Mouse (Mus musculus) heart, postnatal 4 days (tissue): ENCODE data around the gene Ankrd24. TPM values are rescaled to one million over a fixed set of nuclear protein-coding genes. Genes with fewer than 3 reads are reported as not detected.
"Not testable (repeated sequence)": the region's sequence is repeated elsewhere in the genome, so short reads cannot be mapped to it uniquely, and the experiment has no call there.

Source experiments
- DNase-seq: peaks from one replicate; pipeline ENCODE4 v3.0.0; 2021
- total RNA-seq, 2 experiments: library from RNA; stranded (reverse); gene quantifications; 2 replicates each; pipeline ENCODE4 v1.2.3; 2021

Gene Ankrd24
- total RNA-seq, 2 experiments from 2014 or later, result 14.5 to 16.0 TPM

GRCm38 (mm10) chr10:81605974-81606751, 22.2 kb upstream of the Ankrd24 start, which contains the start of gene BC025920:
BC025920 (plus strand) TSS chr10:81606270.
- DNase-seq, result peak; percentile 95

GRCm38 (mm10) chr10:81608308-81608707, 20.0 kb upstream of the Ankrd24 start:
- DNase-seq, result no peak

- DNase-seq, result no peak
Observed at GRCm38 (mm10) chr10:81612779-81613178, 15.6 kb upstream of the Ankrd24 start.

- no peak for DNase-seq
Observed at GRCm38 (mm10) chr10:81615486-81615885, 12.9 kb upstream of the Ankrd24 start.

GRCm38 (mm10) chr10:81619976-81620375, 8.4 kb upstream of the Ankrd24 start:
- DNase-seq, result no peak

- DNase-seq, result no peak
Observed at GRCm38 (mm10) chr10:81620786-81621185, 7.6 kb upstream of the Ankrd24 start.

DNA sequence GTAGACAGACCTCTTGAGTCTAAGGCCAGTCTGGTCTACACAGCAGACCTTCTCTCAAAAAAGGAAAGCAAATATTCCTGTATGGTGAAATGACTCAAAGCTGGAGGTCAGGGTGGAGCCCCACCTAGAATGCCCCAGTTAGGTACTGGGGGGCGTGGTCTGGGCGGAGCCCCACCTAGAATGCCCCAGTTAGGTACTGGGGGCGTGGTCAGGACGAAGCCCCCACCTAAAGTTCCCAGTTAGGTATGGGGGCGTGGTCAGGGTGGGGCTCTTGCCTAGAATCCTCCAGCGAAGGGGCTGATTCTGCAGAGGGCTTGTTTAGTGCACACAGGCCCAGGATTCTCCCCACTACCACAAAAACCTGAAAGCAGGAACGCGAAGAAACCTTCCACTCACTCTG, 4.9 kb upstream of the Ankrd24 start:
- DNase-seq, result no peak

GRCm38 (mm10) chr10:81626101-81626993, 2.0 kb upstream of the Ankrd24 start:
- no peak for DNase-seq

DNA sequence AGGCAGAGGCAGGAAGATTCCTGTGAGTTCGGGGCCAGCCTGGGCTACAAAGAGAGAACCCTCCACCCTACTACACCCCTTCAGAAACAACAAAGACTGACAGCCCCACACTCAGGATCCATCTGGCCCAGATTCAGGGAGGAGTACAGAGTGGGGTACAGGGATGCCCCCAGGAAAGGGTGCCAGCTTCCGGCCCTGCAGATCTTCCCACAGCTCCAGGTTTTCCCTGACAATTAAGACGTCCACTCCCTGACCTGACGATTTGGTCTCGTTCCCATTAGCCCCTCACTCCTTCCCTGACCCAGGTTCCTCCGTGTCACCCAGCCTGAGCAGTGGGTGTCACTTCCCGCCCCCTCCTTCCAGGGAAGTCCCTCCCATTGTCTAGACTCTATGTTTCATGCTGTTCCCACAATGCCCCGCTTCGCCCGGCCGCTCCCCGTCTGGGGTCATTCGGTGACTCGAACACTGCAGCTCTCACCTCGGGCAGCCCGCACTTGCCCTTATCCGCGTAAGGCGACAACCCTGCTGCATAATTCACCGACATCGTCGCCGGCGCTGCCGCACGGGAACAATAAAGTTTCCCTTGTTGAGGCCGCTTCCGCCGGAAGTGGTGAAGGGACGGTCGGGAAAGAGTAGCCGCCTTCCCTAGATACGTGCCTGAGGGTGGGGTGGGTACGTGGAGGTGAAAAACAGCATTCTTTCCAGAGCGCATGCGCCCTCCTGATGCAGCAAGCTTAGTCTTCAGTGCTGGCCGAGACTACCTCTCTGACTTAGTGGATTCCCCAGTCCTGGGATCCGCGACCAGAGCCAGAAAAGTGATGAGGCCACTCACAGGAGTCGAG, 1.1 kb upstream of the Ankrd24 start, which contains the start of gene Sirt6:
Gene Sirt6 (minus strand): TSS at position 804 of the 842 bp plus-strand sequence.
- DNase-seq, result peak; percentile 93

DNA sequence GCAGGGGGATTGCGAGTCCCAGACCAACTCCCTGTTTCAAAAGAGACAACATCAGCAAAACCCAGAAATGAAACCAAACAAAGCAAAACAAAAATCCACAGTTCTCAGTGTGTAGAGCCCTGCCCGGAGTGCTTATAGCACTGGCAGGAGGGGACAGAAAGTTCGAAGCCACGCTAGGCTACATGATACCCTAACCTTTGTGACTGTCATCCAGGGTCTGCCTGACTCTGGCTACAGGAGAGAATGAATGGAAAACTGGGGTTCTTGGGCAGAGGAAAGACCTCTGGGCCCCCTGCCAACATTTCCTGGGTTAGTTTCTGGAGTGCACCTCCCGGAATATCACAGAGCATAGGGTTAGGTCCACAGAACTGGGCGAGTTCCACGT, 512 bp upstream of the Ankrd24 start:
- DNase-seq, result peak; percentile 56

DNA sequence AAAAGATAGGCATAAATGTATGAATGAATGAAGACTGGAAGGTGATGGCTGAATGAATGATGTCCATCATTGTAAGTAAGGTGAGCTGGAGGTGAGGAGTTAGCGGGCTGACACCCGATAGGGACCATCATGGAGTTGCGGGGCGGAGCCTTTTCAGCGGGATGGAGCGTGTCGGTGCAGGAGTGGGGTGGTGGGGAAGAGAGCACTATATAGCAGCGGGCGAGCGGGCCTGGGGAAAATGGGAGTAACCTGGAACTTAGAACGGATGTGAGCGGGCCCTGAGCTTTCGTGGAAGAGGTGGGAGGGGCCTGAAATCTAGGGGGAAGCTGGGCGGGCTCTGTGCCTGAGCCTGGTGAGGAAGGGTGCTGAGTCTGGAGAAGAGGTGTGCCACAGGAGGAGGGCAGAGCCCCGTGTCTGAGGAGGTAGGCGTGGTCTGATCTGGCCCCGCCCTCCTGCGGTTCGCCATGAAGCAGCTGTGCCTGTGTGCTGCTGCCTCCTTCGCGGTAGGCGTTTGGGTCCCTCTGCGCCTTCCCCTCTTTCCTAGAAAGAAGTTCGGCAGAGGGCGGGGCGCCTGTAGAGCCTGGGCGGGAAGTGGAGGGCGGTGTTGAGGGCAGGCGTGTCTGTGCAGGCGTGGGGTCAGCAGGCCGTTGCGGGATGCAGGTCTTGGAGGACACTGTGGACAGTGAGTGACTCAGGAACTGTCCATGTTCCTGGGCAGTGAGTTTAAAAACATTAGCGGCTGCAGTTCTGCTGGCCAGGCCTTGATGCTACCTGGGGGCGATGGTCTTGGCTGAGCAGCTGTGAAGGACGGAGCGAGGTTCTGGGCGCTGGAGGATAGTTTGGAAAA, 5.1 kb downstream of the Ankrd24 start:
- DNase-seq, result peak; percentile 85

- no peak for DNase-seq
Observed at GRCm38 (mm10) chr10:81636338-81636737, 8.0 kb downstream of the Ankrd24 start.

DNA sequence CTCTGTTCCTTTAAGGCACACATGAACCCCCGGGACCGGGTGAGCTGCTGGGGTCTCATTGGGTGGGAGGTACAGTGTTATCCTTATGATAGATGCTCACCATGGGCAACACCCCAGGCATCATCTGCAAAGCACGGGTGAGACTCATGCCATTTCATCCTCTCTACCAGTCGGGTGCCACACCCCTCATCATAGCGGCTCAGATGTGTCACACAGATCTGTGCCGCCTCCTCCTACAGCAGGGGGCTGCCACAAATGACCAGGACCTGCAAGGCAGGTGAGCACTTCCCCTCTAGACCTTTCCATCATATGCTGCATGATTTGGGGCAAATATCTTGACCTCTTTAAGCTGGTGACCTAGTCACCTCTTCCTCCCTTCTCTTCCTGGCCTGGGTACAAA, 9.8 kb downstream of the Ankrd24 start:
- DNase-seq, result no peak

DNA sequence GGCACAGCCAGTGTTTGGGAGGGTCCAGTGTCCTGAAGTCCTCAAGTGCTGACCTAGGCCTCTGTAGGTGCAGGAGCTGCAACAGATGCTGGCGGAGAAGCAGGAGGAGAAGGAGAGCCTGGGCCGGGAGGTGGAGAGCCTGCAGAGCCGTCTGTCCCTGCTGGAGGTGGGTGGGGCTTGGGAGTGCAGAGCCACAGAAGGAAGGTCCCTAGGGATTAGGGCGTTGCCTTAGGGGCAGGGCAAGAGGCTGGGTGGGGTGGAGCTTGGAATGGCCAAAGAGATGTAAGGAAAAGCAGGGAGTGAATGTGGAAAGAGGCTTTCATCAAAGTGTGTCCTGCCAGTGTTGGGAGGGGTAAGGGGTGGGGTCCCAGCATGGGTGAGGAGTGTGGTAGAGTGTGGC, 12.5 kb downstream of the Ankrd24 start:
- not testable (repeated sequence) for DNase-seq

GRCm38 (mm10) chr10:81641566-81641965, 13.2 kb downstream of the Ankrd24 start:
- DNase-seq, result no peak

DNA sequence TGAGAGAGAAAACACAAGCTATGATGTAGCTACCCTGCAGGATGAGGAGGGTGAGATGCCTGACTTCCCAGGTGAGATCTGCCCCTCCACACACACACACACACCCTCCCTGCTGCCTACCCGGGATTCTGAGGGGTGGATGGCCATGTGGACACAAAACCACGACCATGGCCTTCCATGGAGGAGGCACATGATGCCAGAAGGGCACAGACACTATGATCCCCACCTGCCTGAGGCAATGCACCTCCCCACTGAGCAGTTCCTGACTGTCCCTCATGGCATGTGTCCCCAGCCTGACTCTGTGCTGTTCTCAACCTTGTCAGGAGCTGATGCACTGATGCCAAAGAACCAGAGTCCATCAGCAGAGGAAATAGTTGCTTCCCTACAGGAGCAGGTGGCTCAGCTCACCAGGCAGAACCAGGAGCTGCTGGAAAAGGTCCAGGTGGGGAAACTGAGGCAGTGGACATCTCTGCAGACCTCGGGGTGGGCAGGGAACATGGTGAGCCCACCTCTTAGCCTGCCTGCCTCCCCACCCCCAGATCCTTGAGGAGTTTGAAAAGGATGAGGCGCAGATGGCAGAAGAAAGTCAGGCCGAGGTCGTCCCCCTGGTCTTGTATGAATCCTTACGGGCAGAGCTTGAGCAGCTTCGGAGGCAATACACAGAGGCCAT, 13.8 kb downstream of the Ankrd24 start:
- no peak for DNase-seq

DNA sequence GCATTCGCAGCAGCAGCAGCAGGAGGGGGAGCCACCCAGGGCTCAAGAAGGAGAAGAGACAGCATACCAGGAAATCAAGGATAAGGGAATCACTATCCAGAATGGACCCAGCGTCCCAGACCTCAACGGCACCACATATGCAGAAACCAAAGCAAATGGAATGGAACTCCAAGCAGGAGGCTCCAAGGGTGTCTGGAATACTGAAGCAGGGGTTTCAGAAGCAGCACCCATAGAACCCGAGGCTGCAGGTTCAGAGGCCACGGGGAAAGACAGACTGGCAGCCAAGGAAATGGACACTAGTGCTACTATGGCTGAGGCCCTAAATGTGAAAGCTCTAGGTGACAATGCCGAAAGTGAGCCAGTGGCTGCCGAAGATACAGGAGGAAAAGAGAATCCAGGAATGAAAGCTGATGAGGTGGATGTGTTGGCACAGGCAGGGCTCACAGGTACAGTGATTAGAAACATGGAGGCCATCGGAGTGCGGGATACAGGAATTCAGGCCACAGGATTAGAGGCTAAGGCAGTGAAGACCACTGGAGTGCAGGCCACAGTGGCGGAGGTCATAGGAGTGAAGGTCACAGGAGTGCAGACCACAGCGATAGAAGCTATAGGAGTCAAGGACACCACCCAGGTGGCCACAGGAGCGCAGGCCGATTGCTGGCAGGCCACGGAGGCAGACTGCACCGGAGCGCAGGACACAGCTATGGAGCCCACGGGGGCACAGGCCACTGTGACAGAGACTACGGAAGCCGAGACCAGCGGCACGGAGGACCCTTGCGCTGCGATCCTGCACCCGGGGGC, 14.5 kb downstream of the Ankrd24 start:
- DNase-seq, result no peak

- DNase-seq, result peak; percentile 97
Observed at GRCm38 (mm10) chr10:81643449-81644055, 15.2 kb downstream of the Ankrd24 start.

- no peak for DNase-seq
Observed at GRCm38 (mm10) chr10:81644162-81644561, 15.8 kb downstream of the Ankrd24 start.

GRCm38 (mm10) chr10:81644716-81645115, 16.4 kb downstream of the Ankrd24 start:
- DNase-seq, result no peak
